Mouse (Mus musculus): Measurements from ENCODE around the gene Abhd16b.

Gene Abhd16b

GRCm38 (mm10) chr2:181487338-181488277 is 5.4 kb upstream of the Abhd16b start:
- no peak for DNase-seq (ENCODE audit: low spot score in 2 of 2)

- peak; percentile 58 to 77 for DNase-seq (ENCODE audit: low spot score in 2 of 2)
Observed at GRCm38 (mm10) chr2:181491432-181492205, 1.4 kb upstream of the Abhd16b start.

- DNase-seq (ENCODE audit: low spot score in 2 of 2): no peak
Observed at GRCm38 (mm10) chr2:181492206-181492605, 800 bp upstream of the Abhd16b start.

- DNase-seq (ENCODE audit: low spot score in 2 of 2): no peak
Observed at GRCm38 (mm10) chr2:181494266-181494945, 1.4 kb downstream of the Abhd16b start.

GRCm38 (mm10) chr2:181495845-181496244 is 2.8 kb downstream of the Abhd16b start:
- DNase-seq (ENCODE audit: low spot score in 2 of 2): peak; percentile 28 to 42

GRCm38 (mm10) chr2:181496281-181496680 is 3.3 kb downstream of the Abhd16b start:
- DNase-seq (ENCODE audit: low spot score in 2 of 2): peak; percentile 75 to 77

GRCm38 (mm10) chr2:181496831-181497547 is 4.0 kb downstream of the Abhd16b start, which contains the start of gene Tpd52l2:
TSS of gene Tpd52l2 (plus strand) at chr2:181497142.
- peak; percentile 89 to 91 for DNase-seq (ENCODE audit: low spot score in 2 of 2)

- DNase-seq (ENCODE audit: low spot score in 2 of 2): peak; percentile 53 to 66
Observed at GRCm38 (mm10) chr2:181497548-181497875, 4.5 kb downstream of the Abhd16b start.

GRCm38 (mm10) chr2:181498644-181499043 is 5.6 kb downstream of the Abhd16b start:
- DNase-seq (ENCODE audit: low spot score in 2 of 2): no peak

GRCm38 (mm10) chr2:181509191-181509590 is 16.2 kb downstream of the Abhd16b start:
- no peak for DNase-seq (ENCODE audit: low spot score in 2 of 2)

GRCm38 (mm10) chr2:181511231-181511630 is 18.2 kb downstream of the Abhd16b start:
- DNase-seq (ENCODE audit: low spot score in 2 of 2): no peak

- DNase-seq (ENCODE audit: low spot score in 2 of 2): no peak
Observed at GRCm38 (mm10) chr2:181519201-181519600, 26.2 kb downstream of the Abhd16b start.

GRCm38 (mm10) chr2:181520118-181520935 is 27.3 kb downstream of the Abhd16b start, which contains the start of gene Dnajc5:
TSS of gene Dnajc5 (plus strand) at chr2:181520485.
- peak; percentile 94 to 96 for DNase-seq (ENCODE audit: low spot score in 2 of 2)

GRCm38 (mm10) chr2:181520936-181521227 is 27.9 kb downstream of the Abhd16b start:
- no peak for DNase-seq (ENCODE audit: low spot score in 2 of 2)

GRCm38 (mm10) chr2:181521491-181521890 is 28.5 kb downstream of the Abhd16b start:
- DNase-seq (ENCODE audit: low spot score in 2 of 2): no peak

- DNase-seq (ENCODE audit: low spot score in 2 of 2): peak; percentile 32 to 57
Observed at GRCm38 (mm10) chr2:181522811-181523210, 29.8 kb downstream of the Abhd16b start.

- no peak for DNase-seq (ENCODE audit: low spot score in 2 of 2)
Observed at GRCm38 (mm10) chr2:181525526-181525925, 32.5 kb downstream of the Abhd16b start.

GRCm38 (mm10) chr2:181529076-181529475 is 36.1 kb downstream of the Abhd16b start:
- no peak for DNase-seq (ENCODE audit: low spot score in 2 of 2)

- DNase-seq (ENCODE audit: low spot score in 2 of 2): no peak
Observed at GRCm38 (mm10) chr2:181532589-181532988, 39.6 kb downstream of the Abhd16b start.

GRCm38 (mm10) chr2:181536410-181536809 is 43.4 kb downstream of the Abhd16b start:
- no peak for DNase-seq (ENCODE audit: low spot score in 2 of 2)

Data from natural killer cell, adult 2 months (primary cell).